Comparison of ENCODE assay signal across 8 mouse cellular contexts in the genomic region with DNA sequence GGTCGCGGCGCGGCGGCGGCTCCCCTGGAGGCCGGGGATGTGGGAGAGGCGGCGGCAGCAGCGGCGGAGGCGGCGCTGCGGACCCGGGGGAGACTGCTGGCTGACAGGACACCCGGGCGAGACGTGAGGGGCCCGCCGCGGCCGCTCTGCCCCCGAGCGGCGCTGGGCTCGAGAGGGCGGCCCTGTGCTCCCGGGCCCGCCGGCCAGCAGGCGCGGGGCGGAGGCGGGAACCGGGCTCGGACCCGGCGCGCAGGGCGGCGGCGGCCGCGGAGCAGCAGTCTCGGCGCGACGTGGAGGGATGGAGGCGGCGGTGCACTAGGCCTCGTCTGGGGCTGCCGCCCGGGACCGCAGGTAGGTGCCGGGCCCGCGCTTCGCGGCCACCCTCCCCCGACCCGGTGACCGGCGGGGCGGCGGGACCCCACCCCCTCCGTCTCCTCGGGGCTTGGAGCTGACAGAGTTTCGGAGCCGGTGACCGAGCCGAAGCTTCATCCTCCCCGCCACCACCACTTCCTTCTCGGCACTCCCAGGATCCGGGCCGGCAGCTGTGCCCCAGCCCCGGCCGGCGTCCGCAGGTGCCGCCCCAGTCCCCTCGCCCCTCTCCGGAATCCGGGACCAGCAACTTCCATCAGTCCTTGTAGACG. TPM values are rescaled to one million over a fixed set of nuclear protein-coding genes. Genes with fewer than 3 reads are reported as not detected.
DNase-seq lines count a peak whose midpoint lies in the region; TF ChIP-seq lines count a peak whose summit lies in the region.

A gene (plus strand): TSS at position 261 of the 641 bp plus-strand sequence.

- H3K9ac ChIP-seq in MEL (ENCODE audit: control insufficient read depth, low read depth, low read length, poor library complexity, severe bottlenecking): peak within 1 kb of the TSS; percentile 100

- no peaks in the 10 kb centered on the region for H3K27me3 ChIP-seq in MEL (ENCODE audit: control insufficient read depth in 1 of 2, insufficient read depth in 2 of 2, low read length in 2 of 2)
- no peaks in the 10 kb centered on the region for H3K27me3 ChIP-seq in cerebellum, adult 2 months (ENCODE audit: control insufficient read depth, insufficient read depth, low read length)
- no peaks in the 10 kb centered on the region for H3K27me3 ChIP-seq in hindbrain, embryonic 10.5 days (ENCODE audit: insufficient read depth, poor library complexity, severe bottlenecking)

- no peak for TF ChIP-seq EP300 in MEL (IDR thresholded peaks at IDR 0.05; ENCODE audit: low read depth in 1 of 2, low read length in 2 of 2)

- peaks cover 40% of the 10 kb centered on the region for H3K79me2 ChIP-seq in MEL (ENCODE audit: control insufficient read depth, insufficient read depth, low read length, poor library complexity)

- WGBS in cerebellum, adult 2 months: under 1% methylated on average over 78 of the region's 84 CpGs
- WGBS in hindbrain, embryonic 10.5 days: under 1% methylated on average over 83 of the region's 84 CpGs

- peak within 1 kb of the TSS; percentile 95 to 99 for H3K4me3 ChIP-seq in MEL (ENCODE audit: control insufficient read depth in 1 of 2, insufficient read depth in 1 of 2, low read depth in 2 of 2, low read length in 2 of 2)
- H3K4me3 ChIP-seq in cerebellum, adult 2 months (replicated peaks; ENCODE audit: insufficient read depth, low read depth, low read length): peak within 1 kb of the TSS; percentile 61
- H3K4me3 ChIP-seq in hindbrain, embryonic 10.5 days: peak within 1 kb of the TSS; percentile 90

- peaks cover 0 to 31% of the 10 kb centered on the region in 2 experiments; a peak in 2 of 4 replicates for H3K36me3 ChIP-seq in MEL (ENCODE audit: control insufficient read depth in 1 of 2, insufficient read depth in 2 of 2, low read length in 2 of 2)
- H3K36me3 ChIP-seq in hindbrain, embryonic 10.5 days: no peaks in the 10 kb centered on the region

- TF ChIP-seq POLR2A in MEL (IDR thresholded peaks at IDR 0.05; ENCODE audit: control insufficient read depth in 1 of 2, insufficient read depth in 1 of 2, low read depth in 1 of 2, low read length in 2 of 2, poor library complexity in 1 of 2): no peak; a peak in 1 of 4 replicates
- TF ChIP-seq POLR2A in cerebellum, adult 2 months (IDR thresholded peaks at IDR 0.05; ENCODE audit: borderline replicate concordance, insufficient read depth, low read length): no peak

- TF ChIP-seq CTCF in MEL (IDR thresholded peaks at IDR 0.05 in 2 of 3, conservative IDR thresholded peaks at IDR 0.05 in 1 of 3; ENCODE audit: control insufficient read depth in 1 of 3, insufficient read depth in 1 of 3, low read depth in 2 of 3, low read length in 3 of 3, poor library complexity in 1 of 3, severe bottlenecking in 1 of 3): no peak
- no peak for TF ChIP-seq CTCF in cerebellum, adult 2 months (IDR thresholded peaks at IDR 0.05; ENCODE audit: borderline replicate concordance, insufficient read depth, low read depth, low read length)

- H3K27ac ChIP-seq in MEL (ENCODE audit: control insufficient read depth, low read depth, low read length): peak within 1 kb of the TSS; percentile 75
- peak within 1 kb of the TSS; percentile 99 for H3K27ac ChIP-seq in cerebellum, adult 2 months (ENCODE audit: insufficient read depth, low read length)
- peak within 1 kb of the TSS; percentile 99 for H3K27ac ChIP-seq in hindbrain, embryonic 10.5 days

- peak; percentile 69 for DNase-seq in MEL (ENCODE audit: low read depth, low spot score)
- peak; percentile 65 to 79 for DNase-seq in cerebellum, adult 2 months
- peak in 1 of 2 experiments; percentile 28 for DNase-seq in frontal cortex, adult 2 months (ENCODE audit: extremely low spot score in 1 of 2, low spot score in 1 of 2)
- DNase-seq in hindbrain, embryonic 10.5 days (ENCODE audit: low spot score): peak; percentile 70
- peak; percentile 24 to 59 for DNase-seq in layer of hippocampus, postnatal 25 days (ENCODE audit: extremely low spot score in 1 of 2, low spot score in 1 of 2)
- DNase-seq in lung, postnatal 14 days: peak; percentile 63
- DNase-seq in ovary, postnatal 36 days (ENCODE audit: low spot score): peak; percentile 65
- peak; percentile 69 for DNase-seq in urinary bladder, adult 2 months (ENCODE audit: low spot score)

- TF ChIP-seq RAD21 in MEL (IDR thresholded peaks at IDR 0.05; ENCODE audit: low read depth, low read length): no peak

- no peaks in the 10 kb centered on the region for H3K9me3 ChIP-seq in MEL (replicated peaks; ENCODE audit: insufficient read depth, low read length)
- H3K9me3 ChIP-seq in hindbrain, embryonic 10.5 days: no peaks in the 10 kb centered on the region

- H3K4me1 ChIP-seq in MEL (ENCODE audit: control insufficient read depth in 1 of 2, insufficient read depth in 2 of 2, low read length in 2 of 2): peaks cover 10 to 19% of the 10 kb centered on the region in 2 experiments
- H3K4me1 ChIP-seq in cerebellum, adult 2 months (ENCODE audit: control insufficient read depth, insufficient read depth, low read length): no peaks in the 10 kb centered on the region
- H3K4me1 ChIP-seq in hindbrain, embryonic 10.5 days (replicated peaks): peaks cover 22% of the 10 kb centered on the region

TF ChIP-seq in MEL, 35 proteins besides CTCF, POLR2A, EP300 and RAD21:
- TF ChIP-seq SMC3 (IDR thresholded peaks at IDR 0.05; ENCODE audit: low read depth, low read length): no peak
- no peak; the same call in 1 of the 2 replicates for TF ChIP-seq CHD1 (IDR thresholded peaks at IDR 0.05; ENCODE audit: low read depth, low read length)
- no peak for TF ChIP-seq TCF12 (IDR thresholded peaks at IDR 0.05; ENCODE audit: low read depth, low read length)
- no peak for TF ChIP-seq USF1 (IDR thresholded peaks at IDR 0.05; ENCODE audit: low read depth, low read length)
- TF ChIP-seq MAZ (IDR thresholded peaks at IDR 0.05; ENCODE audit: low read depth, low read length): peak; percentile 65; the same call in 1 of the 2 replicates
- TF ChIP-seq MXI1 (IDR thresholded peaks at IDR 0.05; ENCODE audit: low read depth, low read length): peak; percentile 17; the same call in 1 of the 2 replicates
- peak; percentile 40; the same call in 1 of the 2 replicates for TF ChIP-seq NELFE (IDR thresholded peaks at IDR 0.05; ENCODE audit: low read depth, low read length)
- 0 out of 2 replicates have a peak, but pooled peaks have one; percentile 7 for TF ChIP-seq HCFC1 (IDR thresholded peaks at IDR 0.05; ENCODE audit: low read depth, low read length)
- no peak for TF ChIP-seq ZC3H11A (IDR thresholded peaks at IDR 0.05; ENCODE audit: low read depth, low read length)
- 0 out of 2 replicates have a peak, but pooled peaks have one; percentile 8 for TF ChIP-seq NRF1 (IDR thresholded peaks at IDR 0.05; ENCODE audit: insufficient read depth, low read depth, low read length, poor library complexity, severe bottlenecking)
- TF ChIP-seq SIN3A (IDR thresholded peaks at IDR 0.05; ENCODE audit: low read length): peak; percentile 52
- TF ChIP-seq UBTF (IDR thresholded peaks at IDR 0.05; ENCODE audit: borderline replicate concordance, insufficient read depth, low read depth, low read length): peak; percentile 95; the same call in 1 of the 2 replicates

RNA-seq across cellular contexts. Expression of the gene that starts here (rescaled TPM):
- 14.2 and 16.1 TPM in 2 replicates for total RNA-seq in MEL (2012; rRNA removed)
- 10 to 100 TPM in 1 of 2 experiments, not detected in 1; 13.2 TPM for polyA plus RNA-seq in MEL (2012; ENCODE audit: insufficient read depth in 1 of 2, insufficient read length in 2 of 2, low read depth in 1 of 2, low replicate concordance in 2 of 2, missing spikeins in 1 of 2)
- polyA plus RNA-seq in cerebellum, adult 2 months (2012; rRNA removed): 23.4 and 24.4 TPM in 2 replicates
- polyA plus RNA-seq in frontal cortex, adult 2 months (2012; rRNA removed): 25.6 and 25.9 TPM in 2 replicates
- polyA plus RNA-seq in hindbrain, embryonic 10.5 days (2016; fragmentation: Nextera tagmentation; extraction: Ambion mirVana): 9.8 and 10.1 TPM in 2 replicates
- total RNA-seq in layer of hippocampus, postnatal 25 days (2021): 10 to 100 TPM; 23.4 to 30.7 TPM
- 24.8 and 26.6 TPM in 2 replicates for polyA plus RNA-seq in urinary bladder, adult 2 months (2012; rRNA removed)
